Mouse (Mus musculus) thymus, adult 2 months (tissue): ENCODE measurements at regions not wholly inside any gene's neighbourhood (a gene's known extent, or its start where the extent isn't known, plus 50 kb on each side); places are given as distances from the start of the nearest gene placed in this dataset.

ENCODE experiments used
- DNase-seq: peaks from one replicate; pipeline ENCODE4 v3.0.0; 2021
- H3K27ac ChIP-seq: fragments of 200-500 bp; 2 replicates; pipeline ENCODE4 v1.5.1; 2012; ENCODE audit warnings: low read length, control low read depth; ENCODE audit not compliant: control insufficient read depth, insufficient read depth
- H3K27me3 ChIP-seq: fragments of 200-500 bp; 2 replicates; pipeline ENCODE4 v1.6.1; 2012; ENCODE audit warnings: mild to moderate bottlenecking, low read length, moderate library complexity, mixed read lengths; ENCODE audit not compliant: control insufficient read depth, insufficient read depth
- H3K36me3 ChIP-seq: fragments of 200-500 bp; 2 replicates; pipeline ENCODE4 v1.6.1; 2012; ENCODE audit warnings: mild to moderate bottlenecking, low read length, moderate library complexity; ENCODE audit not compliant: control insufficient read depth, insufficient read depth
- H3K4me1 ChIP-seq: fragments of 200-500 bp; replicated peaks from 2 replicates; pipeline ENCODE4 v1.6.1; 2012; ENCODE audit warnings: low read length; ENCODE audit not compliant: control insufficient read depth, insufficient read depth
- H3K4me3 ChIP-seq: fragments of 200-500 bp; 2 replicates; pipeline ENCODE4 v1.5.1; 2012; ENCODE audit warnings: mild to moderate bottlenecking, low read length, control low read depth, moderate library complexity; ENCODE audit not compliant: control insufficient read depth, insufficient read depth
- CTCF ChIP-seq: fragments of 200-500 bp; IDR thresholded peaks from 2 replicates; pipeline ENCODE4 v1.5.1; 2012; ENCODE audit warnings: mild to moderate bottlenecking, control low read depth, low read length, moderate library complexity, borderline replicate concordance; ENCODE audit not compliant: control insufficient read depth, poor library complexity, insufficient read depth; ENCODE audit errors: extremely low read depth
- POLR2A ChIP-seq: fragments of 200-500 bp; IDR thresholded peaks from 2 replicates; pipeline ENCODE4 v1.6.1; 2012; ENCODE audit warnings: mild to moderate bottlenecking, low read length, control low read depth, moderate library complexity; ENCODE audit not compliant: control insufficient read depth, poor library complexity, insufficient read depth; ENCODE audit errors: extremely low read depth
- WGBS: fragments of 180-500 bp; shearing (Covaris S2); methylation state at CpG from one replicate; pipeline ENCODE4 v1.1.7; 2018; 5-methylcytosine and 5-hydroxymethylcytosine counted together

DNA sequence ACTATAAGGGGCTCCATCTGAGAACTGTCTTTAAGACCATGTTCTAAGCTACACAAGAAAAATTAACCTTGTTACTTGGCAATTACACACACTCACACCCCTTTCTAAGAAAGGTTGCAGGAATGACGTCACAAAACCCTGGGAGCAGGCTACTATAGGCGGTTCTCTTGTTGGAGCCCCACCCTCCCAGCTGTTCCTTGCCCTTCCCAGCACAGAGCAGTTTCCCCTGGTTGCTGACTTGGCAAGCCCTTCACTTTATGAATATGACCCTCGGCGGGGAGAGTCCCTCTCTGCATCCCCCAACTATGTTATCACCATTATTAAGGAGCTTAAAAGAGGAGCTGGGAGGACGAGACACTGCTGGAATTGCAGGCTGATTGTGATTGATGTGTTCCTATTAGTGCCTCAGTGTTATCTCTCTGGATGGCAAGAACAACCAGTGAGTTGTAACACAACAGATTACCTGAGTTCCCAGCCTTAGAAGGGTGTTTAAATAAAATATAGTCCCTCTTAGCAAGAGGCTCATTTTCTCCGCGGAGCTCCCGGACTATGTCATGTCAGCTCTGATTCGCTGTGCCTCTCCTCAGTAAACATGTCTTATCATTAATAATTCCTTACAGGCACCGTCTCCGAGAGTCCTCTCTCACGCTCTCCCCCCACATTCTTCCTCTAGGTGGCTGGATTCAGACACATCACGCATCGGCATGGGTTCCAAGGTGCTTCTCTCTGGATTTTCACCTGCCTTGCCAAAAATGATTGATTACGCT lies 105.7 kb downstream of the Insig2 start:
- DNase-seq = no peak
- Histone ChIP-seq H3K27me3 (no peaks in the 10 kb centered on the region), H3K4me1 (no peaks in the 10 kb centered on the region), H3K36me3 (no peaks in the 10 kb centered on the region), H3K4me3 (no peak overlapping the region), H3K27ac (no peak overlapping the region)
- 66% methylated on average over 15 of the region's 15 CpGs for WGBS
- TF ChIP-seq CTCF = no peak
- no peak for TF ChIP-seq POLR2A

DNA sequence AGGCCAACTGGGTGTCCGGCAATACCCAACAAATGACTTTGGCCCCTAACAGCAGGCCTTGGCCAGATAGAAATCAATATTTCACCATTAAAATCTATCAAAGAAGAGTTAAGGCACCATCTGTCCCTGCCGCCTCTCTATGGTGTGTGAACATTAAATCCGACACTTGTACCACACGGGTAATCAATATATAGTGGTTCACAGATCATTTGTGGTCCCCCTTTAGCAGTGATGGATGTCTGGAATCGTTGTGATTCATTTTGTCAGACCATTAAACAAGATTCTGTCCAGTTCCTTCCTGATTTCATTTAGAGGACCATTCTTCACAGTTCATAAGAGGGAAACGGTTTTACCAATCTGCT lies 105.2 kb downstream of the Insig2 start:
- TF ChIP-seq POLR2A (no peak), CTCF (no peak)
- H3K27ac ChIP-seq = no peak overlapping the region
- no peak for DNase-seq
- no peaks in the 10 kb centered on the region for H3K27me3 ChIP-seq
- no peaks in the 10 kb centered on the region for H3K36me3 ChIP-seq
- H3K4me1 ChIP-seq = no peaks in the 10 kb centered on the region
- WGBS = 82% methylated on average over 6 of the region's 6 CpGs
- H3K4me3 ChIP-seq = no peak overlapping the region

DNA sequence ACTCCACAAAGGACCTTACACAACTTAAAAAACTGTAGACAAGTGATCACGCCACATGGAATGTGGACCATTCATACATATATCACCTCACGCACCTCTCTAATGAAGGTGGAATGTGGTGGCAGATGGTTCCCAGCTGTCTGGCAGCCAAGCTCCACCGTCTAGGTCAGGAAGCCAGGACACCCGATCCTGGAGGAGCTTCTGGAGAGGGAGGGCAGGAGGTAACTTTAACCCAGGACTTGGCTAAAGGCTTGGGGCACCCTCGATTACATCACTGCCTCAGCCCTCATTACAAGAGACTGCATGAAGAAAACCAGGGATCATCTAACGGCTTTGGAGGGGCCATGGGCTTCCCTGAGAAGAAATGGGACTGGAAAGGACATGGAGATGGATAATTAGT lies 88.8 kb downstream of the Insig2 start:
- Histone ChIP-seq H3K36me3 (no peaks in the 10 kb centered on the region), H3K4me1 (no peaks in the 10 kb centered on the region), H3K27me3 (no peaks in the 10 kb centered on the region), H3K4me3 (no peak overlapping the region), H3K27ac (no peak overlapping the region)
- TF ChIP-seq POLR2A (no peak), CTCF (no peak)
- DNase-seq = no peak
- 75% methylated on average over 6 of the region's 6 CpGs for WGBS

DNA sequence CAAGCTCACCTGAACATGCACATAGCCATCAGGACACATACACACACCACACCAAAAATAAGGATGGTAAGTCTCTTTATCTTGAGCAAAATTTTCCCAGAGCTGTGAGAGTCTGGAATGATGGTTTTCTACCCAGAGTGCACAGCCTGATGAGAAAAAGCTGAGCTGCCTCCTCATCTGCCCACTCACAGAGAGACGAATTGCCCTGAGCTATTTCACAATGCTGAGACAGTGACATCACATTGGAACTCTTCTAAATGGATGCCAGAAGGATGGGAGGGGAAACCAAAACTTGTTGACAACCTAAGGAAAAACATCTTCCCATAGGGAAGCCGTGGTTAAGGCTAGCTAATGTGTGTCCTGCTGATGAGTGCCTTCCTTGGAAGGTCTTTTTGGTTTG lies 84.8 kb downstream of the Insig2 start:
- Histone ChIP-seq H3K4me3 (no peak overlapping the region), H3K4me1 (no peaks in the 10 kb centered on the region), H3K36me3 (no peaks in the 10 kb centered on the region), H3K27me3 (no peaks in the 10 kb centered on the region), H3K27ac (no peak overlapping the region)
- no peak for TF ChIP-seq CTCF
- no peak for TF ChIP-seq POLR2A
- WGBS = 65% methylated on average over 2 of the region's 2 CpGs
- no peak for DNase-seq

DNA sequence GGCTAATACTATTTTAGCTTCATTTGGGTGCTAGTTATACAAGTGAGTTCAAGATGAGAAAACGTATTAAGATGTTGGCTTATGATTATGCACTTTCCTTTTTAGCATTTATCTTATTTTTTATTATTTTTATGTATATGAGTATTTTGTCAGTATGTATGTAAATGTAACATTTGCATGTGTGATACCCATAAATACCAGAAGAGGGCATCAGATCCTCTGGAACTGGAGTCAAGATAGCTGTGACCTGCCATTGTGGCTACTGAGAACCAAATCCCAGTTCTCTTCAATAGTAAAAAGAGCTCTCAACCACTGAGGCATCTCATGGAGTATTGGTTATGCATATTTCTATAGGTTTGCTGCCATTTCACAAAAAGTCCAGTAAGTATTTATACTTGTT lies 83.3 kb downstream of the Insig2 start:
- H3K27me3 ChIP-seq = no peaks in the 10 kb centered on the region
- no peak for DNase-seq
- H3K4me1 ChIP-seq = no peaks in the 10 kb centered on the region
- TF ChIP-seq CTCF (no peak), POLR2A (no peak)
- no peak overlapping the region for H3K27ac ChIP-seq
- 62% methylated on average over 1 of the region's 1 CpGs for WGBS
- H3K36me3 ChIP-seq = no peaks in the 10 kb centered on the region
- H3K4me3 ChIP-seq = no peak overlapping the region

DNA sequence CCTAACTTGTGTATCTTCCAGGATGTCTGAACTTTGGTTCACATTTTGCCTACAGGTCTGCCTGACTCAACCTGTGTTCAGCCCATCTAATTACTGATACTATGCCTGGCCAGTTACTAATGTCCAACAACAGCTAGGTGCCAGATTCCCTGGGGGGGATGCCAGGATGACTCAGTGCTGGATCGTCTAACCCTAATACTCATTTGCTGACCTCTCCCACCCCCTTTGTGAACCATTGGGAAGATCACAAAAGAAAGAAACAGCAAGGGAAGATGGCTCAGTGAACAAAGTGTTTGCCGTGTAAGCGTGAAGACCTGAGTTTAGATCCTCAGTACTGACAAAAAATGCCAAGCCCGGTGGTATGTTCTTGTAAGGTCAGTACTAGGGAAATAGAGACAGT lies 81.7 kb downstream of the Insig2 start:
- Histone ChIP-seq H3K4me3 (no peak overlapping the region), H3K27ac (no peak overlapping the region), H3K27me3 (no peaks in the 10 kb centered on the region), H3K36me3 (no peaks in the 10 kb centered on the region), H3K4me1 (no peaks in the 10 kb centered on the region)
- 92% methylated on average over 4 of the region's 4 CpGs for WGBS
- TF ChIP-seq CTCF (no peak), POLR2A (no peak)
- DNase-seq = no peak

DNA sequence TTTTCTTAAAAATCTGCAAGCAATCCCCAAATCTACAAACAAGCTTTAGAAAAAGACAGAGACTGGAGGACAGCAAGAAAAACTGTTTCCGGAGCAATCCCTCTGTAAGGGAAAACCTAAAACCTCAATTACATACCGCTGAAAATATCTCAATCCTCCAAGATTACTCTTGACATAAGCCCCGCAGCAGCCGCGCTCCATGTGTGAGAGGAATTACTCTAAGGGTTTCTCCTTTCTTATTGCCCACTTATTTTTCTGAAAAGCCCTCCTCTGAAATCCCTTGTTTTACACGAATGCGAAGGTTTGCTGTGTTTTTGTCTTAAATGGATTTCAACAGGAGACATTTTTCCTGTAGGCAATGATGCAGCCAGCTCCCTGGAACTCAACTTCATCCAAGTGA lies 80.3 kb downstream of the Insig2 start:
- TF ChIP-seq CTCF (no peak), POLR2A (no peak)
- no peak overlapping the region for H3K27ac ChIP-seq
- 91% methylated on average over 7 of the region's 7 CpGs for WGBS
- H3K27me3 ChIP-seq = no peaks in the 10 kb centered on the region
- no peaks in the 10 kb centered on the region for H3K4me1 ChIP-seq
- H3K4me3 ChIP-seq = no peak overlapping the region
- H3K36me3 ChIP-seq = no peaks in the 10 kb centered on the region
- DNase-seq = no peak
